Mouse (Mus musculus) gastrocnemius, adult 2 months (tissue): ENCODE data around the gene Rora. TPM values are rescaled to one million over a fixed set of nuclear protein-coding genes. Genes with fewer than 3 reads are reported as not detected.
"Not testable (repeated sequence)": the region's sequence is repeated elsewhere in the genome, so short reads cannot be mapped to it uniquely, and the experiment has no call there.

Experiments used
- DNase-seq: peaks from one replicate; pipeline ENCODE4 v3.0.0; 2022
- H3K27ac ChIP-seq: fragments of 200-600 bp; 2 replicates; pipeline ENCODE4 v1.8.1; 2022; ENCODE audit warnings: mild to moderate bottlenecking
- H3K4me3 ChIP-seq: fragments of 200-600 bp; 2 replicates; pipeline ENCODE4 v1.8.1; 2022; ENCODE audit warnings: mild to moderate bottlenecking, moderate library complexity
- CTCF ChIP-seq: fragments of 200-600 bp; IDR thresholded peaks from 2 replicates; pipeline ENCODE4 v1.8.1; 2022; ENCODE audit warnings: antibody characterized with exemption, mild to moderate bottlenecking, moderate library complexity
- intact Hi-C: fragments of 180-260 bp; cut with DNase I; formaldehyde crosslinking; loops from one replicate; pipeline ENCODE4 v1.15.1; 2025
- total RNA-seq, 2 experiments: library from RNA; stranded (reverse); gene quantifications; 2 replicates each; pipeline ENCODE4 v1.2.3; 2021

Rora gene
- total RNA-seq, 2 experiments from 2014 or later = 60.6 to 112 TPM

DNA sequence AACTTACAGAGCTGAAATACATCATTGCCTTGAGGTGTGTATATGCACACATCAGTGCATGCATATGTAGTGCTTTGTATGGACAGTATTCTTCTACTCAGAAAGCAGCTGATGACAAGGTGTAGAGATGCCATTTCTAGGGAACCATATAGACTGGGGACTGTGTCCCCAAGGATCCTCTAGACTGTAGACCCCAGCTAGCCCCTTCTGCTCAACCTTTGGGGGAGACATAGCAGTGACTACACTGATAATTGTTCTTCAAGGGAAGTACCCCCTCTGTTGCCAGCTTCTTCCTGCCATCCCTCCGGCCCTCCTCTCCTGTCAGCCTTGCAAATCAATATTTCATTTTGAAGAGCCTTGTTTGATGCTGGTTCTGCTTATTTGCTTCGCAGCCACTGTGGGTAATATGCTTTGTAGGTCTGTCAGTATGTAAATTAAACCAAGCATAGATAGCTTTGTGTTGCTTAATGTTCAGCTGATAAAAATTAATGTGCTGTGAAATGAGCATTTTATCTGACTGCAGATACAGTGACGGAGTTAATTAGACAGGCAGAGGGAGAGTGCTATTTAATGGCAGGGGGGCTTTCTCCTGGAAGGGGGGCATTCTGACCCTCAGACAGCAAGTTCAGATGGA, 430.6 kb downstream of the Rora start:
- no peak for TF ChIP-seq CTCF

DNA sequence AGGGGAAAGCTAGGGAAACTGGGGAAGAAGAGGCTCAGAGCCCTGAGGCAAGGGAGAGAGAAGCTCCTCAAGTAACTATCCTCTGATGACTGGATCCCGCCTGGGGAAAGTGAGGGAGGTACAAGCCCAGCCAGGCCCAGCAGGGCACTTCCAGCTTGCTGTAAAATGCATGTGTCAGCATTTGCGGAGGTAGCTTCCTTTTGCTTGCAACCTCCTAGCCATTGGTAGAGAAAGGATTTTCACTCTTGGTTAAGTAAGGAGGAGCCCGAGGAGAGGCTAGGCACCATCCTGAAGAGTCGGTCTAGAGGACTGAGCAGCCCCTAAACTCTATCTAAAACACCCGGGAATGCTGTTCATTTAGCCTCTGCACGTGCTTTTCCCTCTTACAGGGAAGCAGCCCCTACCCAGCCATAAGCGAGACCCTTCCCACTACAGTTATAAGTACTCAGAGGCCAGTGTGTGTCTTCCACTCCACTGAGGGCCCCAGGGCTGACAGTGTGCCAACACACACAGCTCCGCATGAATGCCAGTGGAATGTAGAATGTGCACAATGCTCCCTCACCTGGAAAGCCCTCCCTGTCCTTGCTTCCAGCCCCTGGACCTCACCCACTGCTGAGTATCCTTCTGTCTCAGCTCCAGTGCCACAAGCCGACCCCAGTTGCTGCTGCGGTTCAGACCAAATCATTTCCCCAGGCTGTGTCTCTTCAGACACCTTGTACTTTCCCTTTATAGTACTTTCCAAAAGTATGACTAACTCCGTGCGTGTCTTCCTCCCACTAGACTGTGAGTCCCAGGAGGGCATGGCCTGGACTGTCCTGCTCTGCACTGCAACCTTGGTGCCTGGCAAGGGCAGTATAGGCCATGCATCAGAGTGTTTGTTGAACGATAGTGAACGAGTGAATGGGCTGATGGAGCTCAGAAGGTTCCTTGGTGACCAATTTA, 431.4 kb downstream of the Rora start:
- Histone ChIP-seq H3K27ac (no peak overlapping the region), H3K4me3 (no peak overlapping the region)
- intact Hi-C loops = no loop called here
- TF ChIP-seq CTCF = no peak
- DNase-seq = no peak

More for the DNA sequence above, 430.6 kb downstream of the Rora start:
- no peak overlapping the region for H3K27ac ChIP-seq
- H3K4me3 ChIP-seq = no peak overlapping the region
- intact Hi-C loops = no loop called here
- no peak for DNase-seq

DNA sequence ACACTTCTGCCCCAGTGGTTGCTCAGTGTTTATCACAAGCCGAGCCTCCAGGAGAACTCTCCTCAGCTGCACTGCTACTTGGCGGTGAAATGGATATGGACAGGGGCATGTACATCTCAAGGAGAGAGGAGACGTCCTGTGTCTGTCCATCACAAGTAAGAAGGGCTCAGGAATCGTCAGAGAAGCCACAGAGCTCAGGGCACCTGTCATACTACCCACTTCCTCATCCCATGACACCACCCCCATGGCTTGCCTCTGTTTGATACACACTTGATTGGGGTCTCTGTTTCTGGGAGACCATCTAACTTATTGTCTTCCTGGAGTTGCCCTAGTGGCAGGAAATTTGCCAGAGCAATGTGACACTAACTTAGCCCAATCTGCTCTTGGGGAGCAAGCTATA, 433.3 kb downstream of the Rora start:
- no peak for TF ChIP-seq CTCF
- intact Hi-C loops = no loop called here
- Histone ChIP-seq H3K4me3 (no peak overlapping the region), H3K27ac (no peak overlapping the region)
- no peak for DNase-seq

DNA sequence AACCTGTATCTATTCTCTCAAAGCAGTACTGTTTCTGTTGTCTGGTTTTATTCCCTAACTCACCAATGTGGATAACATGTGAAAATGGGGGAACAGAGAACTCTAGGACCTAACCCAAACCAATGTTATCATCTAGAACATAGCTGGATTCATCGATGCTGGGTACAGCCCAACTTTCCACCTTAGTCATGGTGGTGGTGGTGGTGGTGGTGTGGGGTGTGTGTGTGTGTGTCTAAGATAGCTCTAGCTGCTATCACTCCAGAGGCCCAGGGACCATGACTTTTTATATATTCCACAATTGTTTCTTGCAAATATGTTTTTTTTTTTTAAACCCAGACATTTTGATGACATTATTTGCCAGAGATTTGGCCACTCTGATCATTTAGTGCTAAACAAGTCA, 433.7 kb downstream of the Rora start:
- no peak for DNase-seq
- Histone ChIP-seq H3K4me3 (no peak overlapping the region), H3K27ac (no peak overlapping the region)
- TF ChIP-seq CTCF = no peak
- intact Hi-C loops = no loop called here

DNA sequence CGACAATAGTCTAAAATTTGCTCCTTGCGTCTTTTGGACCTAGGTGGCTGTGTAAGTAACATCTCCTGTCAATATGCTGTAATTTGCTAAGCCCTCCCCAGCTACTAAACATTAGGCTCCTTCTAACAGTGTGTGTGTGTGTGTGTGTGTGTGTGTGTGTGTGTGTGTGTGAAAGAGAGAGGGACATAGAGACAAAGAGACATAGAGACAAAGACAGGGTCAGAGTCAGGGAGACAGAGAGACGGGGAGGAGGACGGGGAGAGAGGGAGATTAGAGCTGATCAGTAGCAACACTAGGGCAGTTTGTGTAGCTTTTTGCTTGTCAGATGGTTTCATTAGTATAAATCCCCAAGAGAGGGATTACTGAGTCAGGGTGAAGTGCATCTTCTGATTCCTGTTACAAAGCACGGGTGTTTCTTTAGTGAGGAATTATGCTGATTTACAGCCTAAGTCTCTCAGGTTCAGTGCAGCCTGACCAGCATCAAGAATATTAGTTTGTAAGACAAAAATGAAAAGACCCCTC, 437.2 kb downstream of the Rora start:
- DNase-seq = no peak
- intact Hi-C loops = loop anchor here (5.0 kb wide), 1 partner anchor 256 kb away; no protein-coding TSS in a partner anchor
- Histone ChIP-seq H3K27ac (peak overlapping the region; percentile 94; the same call in 1 of the 2 replicates), H3K4me3 (no peak overlapping the region)
- TF ChIP-seq CTCF = no peak

DNA sequence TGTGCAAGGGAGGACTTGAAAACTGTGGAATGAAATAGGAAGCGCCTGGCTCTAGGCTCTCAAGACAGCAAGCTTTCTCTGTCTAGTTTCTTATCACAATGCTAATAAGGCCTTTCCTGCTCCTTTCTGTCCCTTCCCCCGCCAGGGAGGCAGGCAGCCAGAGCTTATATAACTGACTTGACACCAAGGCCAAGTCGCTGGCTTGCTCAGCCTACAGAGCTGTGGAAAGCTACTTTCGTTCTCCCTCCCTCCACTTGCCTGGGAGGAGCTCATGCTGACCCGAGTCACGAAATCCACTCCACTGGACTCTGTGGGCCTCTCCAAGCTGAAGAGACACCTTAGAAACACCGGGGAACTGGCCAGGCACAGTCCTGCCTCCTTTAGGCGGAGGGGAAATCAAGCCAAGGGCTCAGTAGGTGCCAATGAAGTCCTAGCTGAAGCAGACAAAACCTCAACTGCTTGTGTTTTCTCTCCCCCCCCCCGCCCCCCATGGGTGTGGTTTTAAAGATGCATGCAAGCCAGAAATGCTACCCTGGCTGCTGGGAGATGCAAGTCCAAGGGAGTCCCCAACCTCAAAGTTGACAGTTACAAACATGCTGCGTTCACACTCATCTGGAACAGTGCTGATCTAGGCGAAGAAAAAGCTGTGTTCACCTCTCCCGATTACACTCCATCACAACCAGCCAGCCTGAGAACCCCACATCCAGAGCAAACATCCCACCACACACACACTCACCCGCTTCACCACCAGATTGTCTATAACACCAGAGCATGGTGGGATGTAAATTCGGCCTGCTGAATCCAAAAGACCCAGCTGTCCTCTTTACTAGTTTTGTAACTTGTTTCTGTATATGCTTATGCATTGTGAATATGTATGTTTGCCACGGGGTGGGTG, 438.8 kb downstream of the Rora start:
- no peak; the same call in 1 of the 2 replicates for TF ChIP-seq CTCF
- H3K4me3 ChIP-seq = peak overlapping the region; percentile 61
- peak; percentile 94 for DNase-seq
- intact Hi-C loops = loop anchor here (2.0 to 5.0 kb wide), 2 partner anchors 38 to 255 kb away; no protein-coding TSS in a partner anchor
- peak overlapping the region; percentile 94 for H3K27ac ChIP-seq

DNA sequence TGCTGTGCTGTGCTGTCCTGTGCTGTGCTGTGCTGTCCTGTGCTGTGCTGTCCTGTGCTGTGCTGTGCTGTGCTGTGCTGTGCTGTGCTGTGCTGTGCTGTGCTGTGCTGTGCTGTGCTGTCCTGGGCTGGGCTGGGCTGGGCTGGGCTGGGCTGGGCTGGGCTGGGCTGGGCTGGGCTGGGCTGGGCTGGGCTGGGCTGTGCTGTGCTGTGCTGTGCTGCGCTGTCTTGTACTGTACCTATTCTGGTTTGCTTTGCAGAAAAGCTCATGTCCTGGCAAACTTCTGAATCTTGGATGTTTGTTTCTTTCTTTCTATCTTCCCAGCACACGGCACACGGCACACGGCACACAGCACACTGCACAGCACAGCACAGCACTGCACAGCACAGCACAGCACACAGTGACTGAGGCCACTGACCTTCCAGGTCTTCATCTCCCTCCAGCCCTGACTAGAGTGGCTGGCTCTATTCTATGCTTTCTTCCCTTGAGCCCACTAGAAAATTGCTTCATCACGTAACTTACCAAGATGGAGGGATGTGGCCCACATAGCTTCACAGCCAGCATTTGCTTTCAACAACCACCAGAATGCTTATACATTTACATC, 446.7 kb downstream of the Rora start:
- H3K27ac ChIP-seq, intact Hi-C loops, H3K4me3 ChIP-seq, DNase-seq: not testable (repeated sequence)

DNA sequence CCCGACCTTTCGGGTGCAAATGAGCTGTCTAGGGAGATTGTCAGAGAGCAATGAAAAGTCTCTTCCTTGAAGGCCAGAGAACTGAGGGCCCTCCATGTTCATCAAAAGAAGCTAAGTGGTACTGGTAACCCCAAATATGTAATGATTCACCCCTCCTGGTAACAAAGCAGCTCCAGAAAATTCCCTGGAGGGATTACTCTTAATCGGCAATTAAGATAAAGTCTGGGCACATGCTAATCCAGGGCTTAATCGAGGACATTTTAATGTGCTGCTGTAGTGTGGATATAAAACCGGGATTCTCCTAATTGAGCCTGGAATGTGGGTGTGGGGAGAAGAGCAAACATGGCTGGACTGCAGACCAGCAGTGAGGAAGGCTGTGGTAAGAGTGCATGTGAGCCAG, 450.7 kb downstream of the Rora start:
- Histone ChIP-seq H3K27ac (no peak overlapping the region), H3K4me3 (no peak overlapping the region)
- TF ChIP-seq CTCF = no peak
- no peak for DNase-seq
- intact Hi-C loops = no loop called here

DNA sequence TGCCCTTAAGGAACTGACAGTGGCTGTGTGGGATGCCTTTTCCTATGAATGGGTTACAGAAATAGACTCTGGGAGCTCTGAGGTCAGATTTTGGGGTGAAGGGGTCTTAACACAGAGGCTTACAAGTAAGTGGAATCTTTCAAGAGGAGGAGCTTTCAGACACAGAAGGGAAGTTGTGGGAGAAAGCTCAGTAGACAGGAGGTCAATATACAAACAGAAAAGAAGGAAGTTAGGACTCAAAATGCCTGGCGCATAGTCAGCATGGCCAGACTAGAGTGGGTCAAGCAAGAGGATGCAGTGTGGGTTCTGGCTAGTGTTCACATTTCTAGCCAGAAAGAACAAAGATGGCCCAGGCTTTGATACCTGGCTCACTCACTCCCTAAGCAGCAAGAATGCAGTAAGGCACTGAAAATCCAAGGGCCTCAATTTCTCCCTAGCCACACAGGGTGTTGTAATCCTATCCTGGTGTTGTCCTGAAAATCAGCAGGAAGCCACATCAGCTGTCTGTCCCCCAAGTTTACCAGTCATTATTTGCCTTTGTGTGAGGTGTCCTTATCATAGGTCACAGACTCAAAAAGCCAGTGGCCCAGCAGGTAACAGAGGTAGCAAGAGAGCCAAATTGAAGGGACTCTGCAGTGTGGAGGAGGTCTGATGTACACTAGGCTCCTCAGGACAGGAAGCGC, 456.2 kb downstream of the Rora start:
- intact Hi-C loops = no loop called here
- DNase-seq = no peak
- no peak overlapping the region for H3K4me3 ChIP-seq
- no peak overlapping the region for H3K27ac ChIP-seq
- TF ChIP-seq CTCF = no peak

DNA sequence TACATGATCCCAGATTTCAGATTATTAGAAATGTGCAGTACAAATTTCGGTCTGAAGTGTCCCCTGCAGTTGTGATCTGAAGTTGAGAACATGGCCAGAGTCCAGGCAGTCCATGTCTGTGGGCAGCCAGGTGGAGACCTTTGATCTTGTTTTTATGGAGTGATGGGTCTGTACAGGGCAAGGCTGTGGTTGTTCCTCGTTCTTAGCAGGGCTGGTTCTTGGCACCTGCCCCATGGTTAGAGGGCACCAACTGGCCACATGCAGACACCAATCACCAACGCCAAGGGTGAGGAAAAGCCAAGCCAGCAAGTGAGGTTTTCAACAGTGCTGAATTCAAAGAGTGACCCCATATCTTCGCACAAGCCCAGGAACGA, 456.7 kb downstream of the Rora start:
- Histone ChIP-seq H3K27ac (no peak overlapping the region), H3K4me3 (no peak overlapping the region)
- peak; percentile 49 for DNase-seq
- no peak for TF ChIP-seq CTCF
- intact Hi-C loops = no loop called here

DNA sequence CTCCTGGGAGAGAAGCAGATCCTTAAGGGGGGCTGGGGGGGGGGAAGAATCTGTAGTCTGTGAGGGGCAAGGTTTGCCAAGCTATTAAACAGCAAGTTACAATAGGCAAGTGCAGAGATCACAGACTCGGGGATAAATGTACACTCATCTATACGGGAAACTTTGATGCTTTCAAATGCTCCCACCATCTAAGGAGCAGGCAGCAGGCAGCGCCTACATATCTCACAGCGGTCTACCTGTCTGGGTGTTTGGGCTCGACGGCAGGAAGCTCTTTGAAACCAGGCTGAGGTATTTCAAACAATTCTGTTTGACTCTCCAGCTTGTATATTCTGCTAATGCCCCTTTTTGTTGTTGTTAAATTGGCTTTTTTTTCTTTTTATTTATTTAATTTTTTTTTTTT, 457.1 kb downstream of the Rora start:
- no peak overlapping the region for H3K4me3 ChIP-seq
- intact Hi-C loops = no loop called here
- DNase-seq = no peak
- H3K27ac ChIP-seq = no peak overlapping the region
- no peak for TF ChIP-seq CTCF

DNA sequence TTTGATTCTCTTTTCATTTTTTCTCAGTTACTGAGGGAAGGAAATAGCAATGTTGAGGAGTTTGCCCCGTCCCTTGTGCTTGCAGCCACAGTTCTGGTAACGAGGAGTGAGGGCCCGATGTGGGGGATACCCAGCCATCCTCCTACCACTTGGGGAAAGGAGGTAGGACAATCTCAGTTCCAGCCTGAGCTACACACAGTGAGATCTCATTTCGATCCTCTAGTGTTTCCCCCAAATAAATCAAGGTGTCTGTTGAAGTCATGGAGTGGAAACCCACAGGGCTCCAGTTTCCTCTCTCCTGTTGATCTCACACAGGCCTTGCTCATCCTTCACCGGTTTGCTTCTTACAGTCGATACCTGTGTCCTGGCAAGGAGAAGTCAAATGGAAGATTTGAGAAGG, 458.0 kb downstream of the Rora start:
- DNase-seq = no peak
- TF ChIP-seq CTCF = no peak
- Histone ChIP-seq H3K27ac (no peak overlapping the region), H3K4me3 (no peak overlapping the region)
- intact Hi-C loops = no loop called here
